11 mouse cellular contexts compared by ENCODE assay signal in the genomic region with DNA sequence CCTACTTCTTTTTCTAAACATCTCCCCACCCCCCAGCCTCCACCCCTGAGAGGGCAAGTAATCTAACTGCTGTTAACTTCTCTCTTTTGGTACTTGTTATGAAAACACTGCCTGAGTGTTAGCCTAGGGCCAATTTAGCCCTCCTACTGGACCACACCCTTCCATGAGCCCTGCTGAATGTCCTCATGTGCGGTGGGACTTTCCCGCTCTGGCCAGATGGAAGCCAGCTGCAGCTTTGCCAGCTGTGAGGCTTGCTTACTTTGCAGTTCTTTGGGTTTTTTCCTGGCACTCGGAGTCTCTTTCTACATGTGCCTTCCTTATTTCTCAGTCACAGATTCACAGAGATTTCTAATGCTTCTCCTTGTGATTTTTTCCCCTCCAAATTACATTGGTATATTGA. TPM values are rescaled to one million over a fixed set of nuclear protein-coding genes. Genes with fewer than 3 reads are reported as not detected.
DNase-seq lines count a peak whose midpoint lies in the region; ATAC-seq and TF ChIP-seq lines count a peak whose summit lies in the region.
"Had no signal": no experiment of that assay in that cellular context is flagged by ENCODE, and none has a peak within 500 bp of the region (broad histone marks: within the 10 kb centered on the region; RNA-seq: fewer than 3 reads in every experiment).

No protein-coding gene starts in this region.

- no peaks in the 10 kb centered on the region for H3K36me3 ChIP-seq in stomach, embryonic 16.5 days (ENCODE audit: control insufficient read depth, insufficient read depth, low read length)
- no peaks in the 10 kb centered on the region for H3K36me3 ChIP-seq in stomach, postnatal 0 days (ENCODE audit: control insufficient read depth, insufficient read depth, low read length)
- H3K36me3 ChIP-seq in embryonic facial prominence, embryonic 11.5 days (replicated peaks; ENCODE audit: control insufficient read depth, insufficient read depth, low read depth, low read length), result no peaks in the 10 kb centered on the region
- H3K36me3 ChIP-seq in forebrain, embryonic 13.5 days (ENCODE audit: poor library complexity, severe bottlenecking), result no peaks in the 10 kb centered on the region
- no peaks in the 10 kb centered on the region for H3K36me3 ChIP-seq in liver, postnatal 0 days (replicated peaks; ENCODE audit: insufficient read depth, low read length)
- H3K36me3 ChIP-seq: neural tube, embryonic 13.5 days had no signal

- H3K9me3 ChIP-seq in stomach, embryonic 16.5 days (replicated peaks; ENCODE audit: control insufficient read depth, low read length), result no peaks in the 10 kb centered on the region
- no peaks in the 10 kb centered on the region for H3K9me3 ChIP-seq in stomach, postnatal 0 days (ENCODE audit: control insufficient read depth, low read length)
- no peaks in the 10 kb centered on the region for H3K9me3 ChIP-seq in embryonic facial prominence, embryonic 11.5 days (replicated peaks; ENCODE audit: control insufficient read depth, low read length)
- H3K9me3 ChIP-seq in forebrain, embryonic 13.5 days (replicated peaks), result no peaks in the 10 kb centered on the region
- H3K9me3 ChIP-seq in liver, postnatal 0 days (ENCODE audit: low read length), result no peaks in the 10 kb centered on the region
- H3K9me3 ChIP-seq: neural tube, embryonic 13.5 days had no signal

- no peak for TF ChIP-seq CTCF in stomach, postnatal 0 days (IDR thresholded peaks at IDR 0.05; ENCODE audit: low read depth)
- no peak for TF ChIP-seq CTCF in liver, postnatal 0 days (IDR thresholded peaks at IDR 0.05; ENCODE audit: low read depth)

- TF ChIP-seq EP300 in stomach, postnatal 0 days (optimal IDR thresholded peaks at IDR 0.05), result no peak
- no peak for TF ChIP-seq EP300 in liver, postnatal 0 days (IDR thresholded peaks at IDR 0.05; ENCODE audit: low read depth)

- no peak overlapping the region for H3K27ac ChIP-seq in stomach, embryonic 16.5 days (ENCODE audit: low read length)
- no peak overlapping the region for H3K27ac ChIP-seq in stomach, postnatal 0 days (replicated peaks)
- H3K27ac ChIP-seq in embryonic facial prominence, embryonic 11.5 days (replicated peaks; ENCODE audit: low read depth, low read length), result no peak overlapping the region
- no peak overlapping the region for H3K27ac ChIP-seq in forebrain, embryonic 13.5 days
- H3K27ac ChIP-seq in liver, postnatal 0 days (ENCODE audit: low read depth), result no peak overlapping the region
- H3K27ac ChIP-seq: hindbrain, postnatal 0 days; neural tube, embryonic 13.5 days had no signal

- H3K27me3 ChIP-seq in stomach, embryonic 16.5 days (ENCODE audit: control insufficient read depth, insufficient read depth, low read length), result no peaks in the 10 kb centered on the region; the same call in 1 of the 2 replicates
- no peaks in the 10 kb centered on the region for H3K27me3 ChIP-seq in stomach, postnatal 0 days (ENCODE audit: control insufficient read depth, insufficient read depth, low read length)
- H3K27me3 ChIP-seq in embryonic facial prominence, embryonic 11.5 days (ENCODE audit: control insufficient read depth, insufficient read depth, low read length), result no peaks in the 10 kb centered on the region
- H3K27me3 ChIP-seq in forebrain, embryonic 13.5 days, result no peaks in the 10 kb centered on the region
- H3K27me3 ChIP-seq in liver, postnatal 0 days (ENCODE audit: insufficient read depth, low read length), result no peaks in the 10 kb centered on the region

- no peak overlapping the region for H3K4me3 ChIP-seq in stomach, embryonic 16.5 days (replicated peaks; ENCODE audit: low read length)
- H3K4me3 ChIP-seq in stomach, postnatal 0 days (ENCODE audit: low read depth, low read length), result no peak overlapping the region
- H3K4me3 ChIP-seq in embryonic facial prominence, embryonic 11.5 days (ENCODE audit: low read depth, low read length), result no peak overlapping the region
- H3K4me3 ChIP-seq in forebrain, embryonic 13.5 days, result no peak overlapping the region
- H3K4me3 ChIP-seq in liver, postnatal 0 days (ENCODE audit: low read depth, low read length), result no peak overlapping the region
- H3K4me3 ChIP-seq: neural tube, embryonic 13.5 days had no signal

- 26% methylated on average over 3 of the region's 3 CpGs for WGBS in stomach, embryonic 16.5 days
- 12% methylated on average over 3 of the region's 3 CpGs for WGBS in stomach, postnatal 0 days
- WGBS in embryonic facial prominence, embryonic 11.5 days, result 23% methylated on average over 3 of the region's 3 CpGs
- WGBS in forebrain, embryonic 13.5 days, result 79% methylated on average over 3 of the region's 3 CpGs
- WGBS in liver, postnatal 0 days (ENCODE audit: insufficient replicate concordance), result 59% methylated on average over 3 of the region's 3 CpGs

- intact Hi-C loops in heart, postnatal 25 days (cut with DNase I), result no loop called here
- intact Hi-C loops in left cerebral cortex, postnatal 14 days (cut with DNase I), result no loop called here

- no peak overlapping the region for H3K9ac ChIP-seq in stomach, embryonic 16.5 days (ENCODE audit: low read length)
- H3K9ac ChIP-seq in stomach, postnatal 0 days (ENCODE audit: low read length), result no peak overlapping the region
- no peak overlapping the region for H3K9ac ChIP-seq in embryonic facial prominence, embryonic 11.5 days (replicated peaks; ENCODE audit: low read length)
- no peak overlapping the region for H3K9ac ChIP-seq in forebrain, embryonic 13.5 days
- H3K9ac ChIP-seq in liver, postnatal 0 days (replicated peaks), result no peak overlapping the region
- H3K9ac ChIP-seq: neural tube, embryonic 13.5 days had no signal

- DNase-seq in stomach, postnatal 0 days (ENCODE audit: low spot score), result no peak
- peak; percentile 31 for DNase-seq in embryonic facial prominence, embryonic 11.5 days (ENCODE audit: low spot score)
- peak; percentile 52 for DNase-seq in heart, postnatal 25 days (ENCODE audit: low spot score)
- no peak for DNase-seq in left cerebral cortex, postnatal 14 days (ENCODE audit: low spot score in 2 of 2)
- DNase-seq in liver, postnatal 0 days, result no peak
- DNase-seq: cerebellum, postnatal 14 days; right cerebral cortex, postnatal 4 days had no signal

- peaks cover 18% of the 10 kb centered on the region for H3K4me1 ChIP-seq in stomach, embryonic 16.5 days (ENCODE audit: control insufficient read depth, insufficient read depth, low read length)
- H3K4me1 ChIP-seq in stomach, postnatal 0 days (replicated peaks; ENCODE audit: control insufficient read depth, insufficient read depth), result 0 out of 2 replicates have a peak, but pooled peaks cover 4% of the 10 kb centered on the region
- H3K4me1 ChIP-seq in embryonic facial prominence, embryonic 11.5 days (ENCODE audit: control insufficient read depth, insufficient read depth, low read length), result no peaks in the 10 kb centered on the region
- 0 out of 2 replicates have a peak, but pooled peaks cover 2% of the 10 kb centered on the region for H3K4me1 ChIP-seq in forebrain, embryonic 13.5 days
- peaks cover 8% of the 10 kb centered on the region; the same call in 1 of the 2 replicates for H3K4me1 ChIP-seq in liver, postnatal 0 days (ENCODE audit: insufficient read depth)
- H3K4me1 ChIP-seq: neural tube, embryonic 13.5 days had no signal

- no peak overlapping the region for H3K4me2 ChIP-seq in stomach, embryonic 16.5 days (ENCODE audit: low read depth, low read length)
- H3K4me2 ChIP-seq in stomach, postnatal 0 days (replicated peaks; ENCODE audit: low read depth), result no peak overlapping the region
- no peak overlapping the region for H3K4me2 ChIP-seq in embryonic facial prominence, embryonic 11.5 days (ENCODE audit: low read depth, low read length)
- H3K4me2 ChIP-seq in forebrain, embryonic 13.5 days, result no peak overlapping the region
- H3K4me2 ChIP-seq in liver, postnatal 0 days (ENCODE audit: low read depth, low read length), result no peak overlapping the region
- H3K4me2 ChIP-seq: neural tube, embryonic 13.5 days had no signal

- ATAC-seq in stomach, embryonic 16.5 days (ENCODE audit: insufficient read depth, low FRiP score), result peak; percentile 60; the same call in 1 of the 2 replicates
- no peak for ATAC-seq in stomach, postnatal 0 days (ENCODE audit: low FRiP score, low TSS enrichment)
- ATAC-seq in embryonic facial prominence, embryonic 11.5 days (replicated peaks; ENCODE audit: insufficient number of reproducible peaks, low FRiP score, low TSS enrichment, low read depth), result no peak
- no peak for ATAC-seq in forebrain, embryonic 13.5 days
- ATAC-seq in liver, postnatal 0 days, result no peak
- ATAC-seq: hindbrain, postnatal 0 days had no signal

RNA-seq across cellular contexts. Expression of a gene that starts 45.3 kb away (rescaled TPM):
- polyA plus RNA-seq in stomach, embryonic 16.5 days (2015; fragmentation: Nextera tagmentation; extraction: Ambion mirVana), result 69.7 and 71.4 TPM in 2 replicates
- 58.3 and 67.7 TPM in 2 replicates for polyA plus RNA-seq in stomach, postnatal 0 days (2015; fragmentation: Nextera tagmentation; extraction: Ambion mirVana)
- polyA plus RNA-seq in embryonic facial prominence, embryonic 11.5 days (2014; fragmentation: Nextera tagmentation; extraction: Ambion mirVana), result 55.0 and 59.3 TPM in 2 replicates
- 10 to 100 TPM; 24.6 to 25.0 TPM for total RNA-seq in heart, postnatal 25 days (2021)
- 13.0 and 13.8 TPM in 2 replicates for polyA plus RNA-seq in forebrain, embryonic 13.5 days (2015; fragmentation: Nextera tagmentation; extraction: Ambion mirVana)
- 10 to 100 TPM in 1 of 2 experiments, 1 to 10 TPM in 1; 8.3 to 12.4 TPM for total RNA-seq in left cerebral cortex, postnatal 14 days (2021)
- polyA plus RNA-seq in liver, postnatal 0 days (2015; fragmentation: Nextera tagmentation; extraction: Ambion mirVana), result 6.9 and 7.5 TPM in 2 replicates

Comparison
In these comparisons a context has a peak if more than half of its experiments do, and no peak if none do; other contexts are left out.
1. DNase-seq: peak in embryonic facial prominence, embryonic 11.5 days (single experiment) and heart, postnatal 25 days (single experiment); none in stomach, postnatal 0 days (single experiment), left cerebral cortex, postnatal 14 days (0 of 2) and liver, postnatal 0 days (single experiment).